Mouse (Mus musculus): ENCODE measurements around the gene Adig. TPM values are rescaled to one million over a fixed set of nuclear protein-coding genes. Genes with fewer than 3 reads are reported as not detected.
A peak's percentile ranks its signal among the peaks of the same experiment; 100 is the strongest.

Gene Adig
- polyA plus RNA-seq, 1 experiment from 2014 or later = not detected

GRCm38 (mm10) chr2:158550067-158550466 lies 47.7 kb downstream of the Adig start:
- peaks cover 27% of the 10 kb centered on the region for H3K27me3 ChIP-seq (ENCODE audit: insufficient read depth, low read length)
- 4% methylated on average over 3 of the region's 3 CpGs for WGBS (ENCODE audit: insufficient replicate concordance)

GRCm38 (mm10) chr2:158554366-158554765 lies 52.0 kb downstream of the Adig start:
- peaks cover 33% of the 10 kb centered on the region for H3K27me3 ChIP-seq (ENCODE audit: insufficient read depth, low read length)
- H3K4me3 ChIP-seq (ENCODE audit: low read depth, low read length) = no peak overlapping the region
- no peak overlapping the region for H3K4me2 ChIP-seq (ENCODE audit: low read depth, low read length)
- no peak for TF ChIP-seq EP300 (IDR thresholded peaks at IDR 0.05; ENCODE audit: low read depth)
- TF ChIP-seq CTCF (IDR thresholded peaks at IDR 0.05; ENCODE audit: low read depth) = no peak
- 12% methylated on average over 10 of the region's 10 CpGs for WGBS (ENCODE audit: insufficient replicate concordance)
- H3K27ac ChIP-seq (ENCODE audit: low read depth) = no peak overlapping the region
- peaks cover 6% of the 10 kb centered on the region for H3K4me1 ChIP-seq (ENCODE audit: insufficient read depth)
- H3K9me3 ChIP-seq (ENCODE audit: low read length) = no peaks in the 10 kb centered on the region
- H3K36me3 ChIP-seq (replicated peaks; ENCODE audit: insufficient read depth, low read length) = no peaks in the 10 kb centered on the region
- no peak for ATAC-seq
- no peak for DNase-seq
- no peak overlapping the region for H3K9ac ChIP-seq (replicated peaks)

More at GRCm38 (mm10) chr2:158550067-158550466, 47.7 kb downstream of the Adig start:
- H3K4me2 ChIP-seq (ENCODE audit: low read depth, low read length) = no peak overlapping the region
- H3K36me3 ChIP-seq (replicated peaks; ENCODE audit: insufficient read depth, low read length) = no peaks in the 10 kb centered on the region
- no peak overlapping the region for H3K27ac ChIP-seq (ENCODE audit: low read depth)
- no peak overlapping the region for H3K9ac ChIP-seq (replicated peaks)
- H3K4me1 ChIP-seq (ENCODE audit: insufficient read depth) = no peaks in the 10 kb centered on the region
- TF ChIP-seq EP300 (IDR thresholded peaks at IDR 0.05; ENCODE audit: low read depth) (no peak), CTCF (IDR thresholded peaks at IDR 0.05; ENCODE audit: low read depth) (peak; percentile 89)
- peak; percentile 84 for DNase-seq
- ATAC-seq = peak; percentile 25; the same call in 1 of the 2 replicates
- H3K4me3 ChIP-seq (ENCODE audit: low read depth, low read length) = no peak overlapping the region
- no peaks in the 10 kb centered on the region for H3K9me3 ChIP-seq (ENCODE audit: low read length)

DNA sequence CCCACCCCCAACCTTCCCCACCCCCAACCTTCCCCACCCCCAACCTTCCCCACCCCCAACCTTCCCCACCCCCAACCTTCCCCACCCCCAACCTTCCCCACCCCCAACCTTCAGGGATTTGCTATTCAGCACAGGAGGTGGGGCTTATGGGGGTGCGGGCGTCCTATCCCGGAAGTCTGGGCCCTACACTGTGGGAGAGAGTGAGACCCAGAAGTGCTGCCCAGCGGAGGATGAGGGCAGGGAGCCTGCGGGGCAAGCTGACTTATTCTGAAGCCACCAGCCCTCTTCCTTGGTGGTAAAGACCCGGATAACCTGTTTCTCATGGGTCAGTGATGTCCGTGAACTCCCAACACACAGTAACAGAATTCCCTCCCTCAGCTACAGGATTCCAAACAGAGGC lies 52.8 kb downstream of the Adig start:
- H3K4me3 ChIP-seq (ENCODE audit: low read depth, low read length) = no peak overlapping the region
- H3K27ac ChIP-seq (ENCODE audit: low read depth) = no peak overlapping the region
- TF ChIP-seq CTCF (IDR thresholded peaks at IDR 0.05; ENCODE audit: low read depth) = no peak
- TF ChIP-seq EP300 (IDR thresholded peaks at IDR 0.05; ENCODE audit: low read depth) = no peak
- no peaks in the 10 kb centered on the region for H3K36me3 ChIP-seq (replicated peaks; ENCODE audit: insufficient read depth, low read length)
- H3K4me1 ChIP-seq (ENCODE audit: insufficient read depth) = peaks cover 6% of the 10 kb centered on the region
- 3% methylated on average over 7 of the region's 7 CpGs for WGBS (ENCODE audit: insufficient replicate concordance)
- H3K9me3 ChIP-seq (ENCODE audit: low read length) = no peaks in the 10 kb centered on the region
- H3K4me2 ChIP-seq (ENCODE audit: low read depth, low read length) = no peak overlapping the region
- ATAC-seq (no peak), DNase-seq (no peak)
- peaks cover 32% of the 10 kb centered on the region for H3K27me3 ChIP-seq (ENCODE audit: insufficient read depth, low read length)
- H3K9ac ChIP-seq (replicated peaks) = no peak overlapping the region

DNA sequence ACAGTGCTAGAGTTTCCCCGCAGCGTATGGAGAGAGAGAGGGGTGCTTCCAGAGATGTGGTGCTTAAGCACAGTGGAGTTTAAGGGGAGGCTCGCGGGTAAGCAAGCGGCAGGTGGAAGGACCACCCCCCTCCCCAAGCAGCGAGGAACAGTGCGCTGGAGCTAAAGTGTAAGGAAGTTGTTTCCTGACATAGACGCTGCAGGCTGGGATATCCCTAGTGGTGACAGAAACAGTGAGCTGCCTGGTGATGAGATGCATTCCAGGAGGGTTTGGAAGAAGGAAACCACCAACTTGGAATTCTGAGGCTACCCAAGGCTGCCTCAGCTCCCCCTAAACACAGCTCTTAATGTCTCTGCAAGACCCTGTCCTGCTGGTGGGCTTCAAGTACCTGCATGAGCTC lies 53.4 kb downstream of the Adig start:
- H3K9ac ChIP-seq (replicated peaks) = no peak overlapping the region
- WGBS (ENCODE audit: insufficient replicate concordance) = 3% methylated on average over 8 of the region's 8 CpGs
- no peak for ATAC-seq
- no peak overlapping the region for H3K4me3 ChIP-seq (ENCODE audit: low read depth, low read length)
- H3K36me3 ChIP-seq (replicated peaks; ENCODE audit: insufficient read depth, low read length) = no peaks in the 10 kb centered on the region
- peaks cover 6% of the 10 kb centered on the region for H3K4me1 ChIP-seq (ENCODE audit: insufficient read depth)
- TF ChIP-seq CTCF (IDR thresholded peaks at IDR 0.05; ENCODE audit: low read depth) (no peak), EP300 (IDR thresholded peaks at IDR 0.05; ENCODE audit: low read depth) (no peak)
- no peak for DNase-seq
- H3K4me2 ChIP-seq (ENCODE audit: low read depth, low read length) = peak overlapping the region; percentile 50
- peaks cover 29% of the 10 kb centered on the region for H3K27me3 ChIP-seq (ENCODE audit: insufficient read depth, low read length)
- H3K27ac ChIP-seq (ENCODE audit: low read depth) = no peak overlapping the region
- no peaks in the 10 kb centered on the region for H3K9me3 ChIP-seq (ENCODE audit: low read length)

GRCm38 (mm10) chr2:158556225-158556624 lies 53.8 kb downstream of the Adig start:
- H3K4me3 ChIP-seq (ENCODE audit: low read depth, low read length) = no peak overlapping the region
- no peaks in the 10 kb centered on the region for H3K36me3 ChIP-seq (replicated peaks; ENCODE audit: insufficient read depth, low read length)
- ATAC-seq (peak; percentile 13; the same call in 1 of the 2 replicates), DNase-seq (peak; percentile 75)
- H3K9me3 ChIP-seq (ENCODE audit: low read length) = no peaks in the 10 kb centered on the region
- no peak overlapping the region for H3K9ac ChIP-seq (replicated peaks)
- H3K4me1 ChIP-seq (ENCODE audit: insufficient read depth) = peaks cover 6% of the 10 kb centered on the region
- peak; percentile 87 for TF ChIP-seq CTCF (IDR thresholded peaks at IDR 0.05; ENCODE audit: low read depth)
- no peak for TF ChIP-seq EP300 (IDR thresholded peaks at IDR 0.05; ENCODE audit: low read depth)
- WGBS (ENCODE audit: insufficient replicate concordance) = 3% methylated on average over 20 of the region's 20 CpGs
- peak overlapping the region; percentile 50 for H3K4me2 ChIP-seq (ENCODE audit: low read depth, low read length)
- peaks cover 29% of the 10 kb centered on the region for H3K27me3 ChIP-seq (ENCODE audit: insufficient read depth, low read length)
- no peak overlapping the region for H3K27ac ChIP-seq (ENCODE audit: low read depth)

DNA sequence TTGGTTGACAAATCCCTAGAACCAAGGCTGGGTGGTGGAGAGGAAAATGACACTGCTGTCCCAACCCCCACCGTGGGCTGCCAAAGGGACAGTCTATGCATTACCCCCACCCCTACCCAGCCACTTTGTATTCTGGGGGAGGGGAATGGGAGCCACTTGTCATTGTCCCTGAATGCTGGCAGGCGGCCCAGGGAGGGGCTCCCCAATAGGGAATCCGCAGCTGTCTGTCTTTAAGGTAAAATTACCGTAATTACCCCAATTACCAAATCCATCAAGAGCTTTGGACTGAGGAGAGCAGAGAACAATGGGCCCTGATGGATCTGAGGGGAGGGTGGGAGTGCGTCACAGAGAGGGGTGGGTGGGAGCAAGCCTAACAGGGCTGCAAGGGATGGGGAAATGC lies 54.3 kb downstream of the Adig start:
- DNase-seq (no peak), ATAC-seq (no peak)
- no peak overlapping the region for H3K4me3 ChIP-seq (ENCODE audit: low read depth, low read length)
- peaks cover 29% of the 10 kb centered on the region for H3K27me3 ChIP-seq (ENCODE audit: insufficient read depth, low read length)
- no peak overlapping the region for H3K9ac ChIP-seq (replicated peaks)
- H3K4me1 ChIP-seq (ENCODE audit: insufficient read depth) = peaks cover 6% of the 10 kb centered on the region
- WGBS (ENCODE audit: insufficient replicate concordance) = 20% methylated on average over 5 of the region's 5 CpGs
- H3K27ac ChIP-seq (ENCODE audit: low read depth) = no peak overlapping the region
- H3K36me3 ChIP-seq (replicated peaks; ENCODE audit: insufficient read depth, low read length) = no peaks in the 10 kb centered on the region
- H3K9me3 ChIP-seq (ENCODE audit: low read length) = no peaks in the 10 kb centered on the region
- no peak overlapping the region for H3K4me2 ChIP-seq (ENCODE audit: low read depth, low read length)
- no peak for TF ChIP-seq CTCF (IDR thresholded peaks at IDR 0.05; ENCODE audit: low read depth)

Other genes starting within 250 kb of the Adig start
- gene Bpi, start 244.5 kb upstream of the Adig start, polyA plus RNA-seq (2015; fragmentation: Nextera tagmentation; extraction: Ambion mirVana) = not detected in 2 replicates
- 167 and 193 TPM in 2 replicates for gene Lbp, start 196.1 kb upstream of the Adig start, polyA plus RNA-seq (2015; fragmentation: Nextera tagmentation; extraction: Ambion mirVana)
- 0.28 and 0.57 TPM in 2 replicates for gene Snhg11, start 127.0 kb upstream of the Adig start, polyA plus RNA-seq (2015; fragmentation: Nextera tagmentation; extraction: Ambion mirVana)
- 4.3 and 5.1 TPM in 2 replicates for gene Ralgapb, start 92.8 kb upstream of the Adig start, polyA plus RNA-seq (2015; fragmentation: Nextera tagmentation; extraction: Ambion mirVana)
- gene Arhgap40, start 10.2 kb downstream of the Adig start, polyA plus RNA-seq (2015; fragmentation: Nextera tagmentation; extraction: Ambion mirVana) = not detected in 2 replicates
- not detected in 2 replicates for gene Slc32a1, start 108.2 kb downstream of the Adig start, polyA plus RNA-seq (2015; fragmentation: Nextera tagmentation; extraction: Ambion mirVana)
- 2.8 and 3.1 TPM in 2 replicates for gene Actr5, start 122.3 kb downstream of the Adig start, polyA plus RNA-seq (2015; fragmentation: Nextera tagmentation; extraction: Ambion mirVana)
- 2.5 and 2.9 TPM in 2 replicates for gene Ppp1r16b, start 162.8 kb downstream of the Adig start, polyA plus RNA-seq (2015; fragmentation: Nextera tagmentation; extraction: Ambion mirVana)

Data from liver, postnatal 0 days (tissue).